ENCODE assay signal across 27 mouse cellular contexts in genomic region chr7:46895511-46895910, GRCm38 (mm10). TPM values are rescaled to one million over a fixed set of nuclear protein-coding genes. Genes with fewer than 3 reads are reported as not detected.
DNase-seq lines count a peak whose midpoint lies in the region; ATAC-seq and TF ChIP-seq lines count a peak whose summit lies in the region.
"Had no signal": no experiment of that assay in that cellular context is flagged by ENCODE, and none has a peak within 500 bp of the region (broad histone marks: within the 10 kb centered on the region; RNA-seq: fewer than 3 reads in every experiment).

No protein-coding gene starts in this region.

- H3K27ac ChIP-seq in spleen, adult 2 months (ENCODE audit: insufficient read depth, low read length), result no peak overlapping the region
- no peak overlapping the region for H3K27ac ChIP-seq in MEL (ENCODE audit: control insufficient read depth, low read depth, low read length)
- H3K27ac ChIP-seq in hindbrain, embryonic 11.5 days (ENCODE audit: low read depth, low read length), result no peak overlapping the region
- H3K27ac ChIP-seq: embryonic facial prominence, embryonic 15.5 days; forebrain, embryonic 10.5 days; heart, adult 2 months; heart, embryonic 15.5 days had no signal

- H3K4me2 ChIP-seq in hindbrain, embryonic 11.5 days (replicated peaks; ENCODE audit: low read depth, low read length), result no peak overlapping the region
- H3K4me2 ChIP-seq: embryonic facial prominence, embryonic 15.5 days; heart, embryonic 11.5 days; heart, embryonic 15.5 days had no signal

- TF ChIP-seq CTCF in spleen, adult 2 months (IDR thresholded peaks at IDR 0.05; ENCODE audit: extremely low read depth, insufficient read depth, insufficient read length, insufficient replicate concordance), result no peak
- no peak for TF ChIP-seq CTCF in MEL (IDR thresholded peaks at IDR 0.05 in 2 of 3, conservative IDR thresholded peaks at IDR 0.05 in 1 of 3; ENCODE audit: control insufficient read depth in 1 of 3, insufficient read depth in 1 of 3, low read depth in 2 of 3, low read length in 3 of 3, poor library complexity in 1 of 3, severe bottlenecking in 1 of 3)

- peak; percentile 5 to 26 for DNase-seq in spleen, adult 2 months (ENCODE audit: low read depth in 1 of 2, low spot score in 2 of 2)
- no peak for DNase-seq in spleen, postnatal 14 days (ENCODE audit: low spot score in 2 of 2)
- peak; percentile 31 for DNase-seq in MEL (ENCODE audit: low read depth, low spot score)
- DNase-seq in frontal cortex, postnatal 25 days (ENCODE audit: low spot score in 2 of 2), result no peak
- DNase-seq in frontal cortex, adult 2 months (ENCODE audit: extremely low spot score in 1 of 2, low spot score in 1 of 2), result no peak
- DNase-seq in hindbrain, embryonic 11.5 days (ENCODE audit: low spot score), result no peak
- DNase-seq: adrenal gland, adult 2 months; adrenal gland, postnatal 25 days; cerebellum, adult 2 months; cerebellum, postnatal 10 days; embryo, embryonic 11 days; gastrocnemius, postnatal 10 days; heart, adult 2 months; heart, postnatal 14 days had no signal

- H3K9me3 ChIP-seq in MEL (replicated peaks; ENCODE audit: insufficient read depth, low read length), result no peaks in the 10 kb centered on the region
- no peaks in the 10 kb centered on the region for H3K9me3 ChIP-seq in hindbrain, embryonic 11.5 days (ENCODE audit: control insufficient read depth, low read length)
- H3K9me3 ChIP-seq: embryonic facial prominence, embryonic 15.5 days; forebrain, embryonic 10.5 days; heart, embryonic 15.5 days had no signal

- no peak overlapping the region for H3K9ac ChIP-seq in MEL (ENCODE audit: control insufficient read depth, low read depth, low read length, poor library complexity, severe bottlenecking)
- no peak overlapping the region for H3K9ac ChIP-seq in hindbrain, embryonic 11.5 days (ENCODE audit: low read depth, low read length)
- H3K9ac ChIP-seq: embryonic facial prominence, embryonic 15.5 days; heart, embryonic 15.5 days had no signal

- TF ChIP-seq POLR2A in spleen, adult 2 months (IDR thresholded peaks at IDR 0.05; ENCODE audit: low read depth, low read length), result no peak
- TF ChIP-seq POLR2A in MEL (IDR thresholded peaks at IDR 0.05; ENCODE audit: control insufficient read depth in 1 of 2, insufficient read depth in 1 of 2, low read depth in 1 of 2, low read length in 2 of 2, poor library complexity in 1 of 2), result no peak

- peak; percentile 87 for ATAC-seq in megakaryocyte progenitor cell, adult 5-6 weeks (replicated peaks; ENCODE audit: poor library complexity)
- no peak for ATAC-seq in hindbrain, embryonic 11.5 days (ENCODE audit: low FRiP score)
- ATAC-seq: forebrain, embryonic 14.5 days; hindbrain, embryonic 16.5 days; inflammation-experienced regulatory T-cells, adult 6 months had no signal

- TF ChIP-seq EP300 in MEL (IDR thresholded peaks at IDR 0.05; ENCODE audit: low read depth in 1 of 2, low read length in 2 of 2), result no peak

- H3K4me1 ChIP-seq in spleen, adult 2 months (ENCODE audit: control insufficient read depth, insufficient read depth, insufficient read length), result peaks cover 2% of the 10 kb centered on the region; the same call in 1 of the 2 replicates
- H3K4me1 ChIP-seq in MEL (ENCODE audit: control insufficient read depth in 1 of 2, insufficient read depth in 2 of 2, low read length in 2 of 2), result no peaks in the 10 kb centered on the region
- H3K4me1 ChIP-seq in hindbrain, embryonic 11.5 days (replicated peaks; ENCODE audit: control insufficient read depth, insufficient read depth, low read length), result no peaks in the 10 kb centered on the region
- H3K4me1 ChIP-seq: embryonic facial prominence, embryonic 15.5 days; forebrain, embryonic 10.5 days; heart, embryonic 15.5 days had no signal

- H3K4me3 ChIP-seq in spleen, adult 2 months (ENCODE audit: extremely low read depth, insufficient read depth, insufficient read length), result no peak overlapping the region
- no peak overlapping the region for H3K4me3 ChIP-seq in MEL (ENCODE audit: control insufficient read depth in 1 of 2, insufficient read depth in 1 of 2, low read depth in 2 of 2, low read length in 2 of 2)
- no peak overlapping the region for H3K4me3 ChIP-seq in hindbrain, embryonic 11.5 days (ENCODE audit: low read depth, low read length)
- H3K4me3 ChIP-seq: embryonic facial prominence, embryonic 15.5 days; erythroblast, embryonic 14.5 days; forebrain, embryonic 10.5 days; heart, adult 2 months; heart, embryonic 15.5 days had no signal

- TF ChIP-seq RAD21 in MEL (IDR thresholded peaks at IDR 0.05; ENCODE audit: low read depth, low read length), result no peak

- H3K36me3 ChIP-seq in spleen, adult 2 months (ENCODE audit: control insufficient read depth, insufficient read depth, low read length), result peaks cover 31% of the 10 kb centered on the region
- peaks cover 0 to 18% of the 10 kb centered on the region in 2 experiments; a peak in 3 of 4 replicates for H3K36me3 ChIP-seq in MEL (ENCODE audit: control insufficient read depth in 1 of 2, insufficient read depth in 2 of 2, low read length in 2 of 2)
- H3K36me3 ChIP-seq in hindbrain, embryonic 11.5 days (ENCODE audit: control insufficient read depth, insufficient read depth, low read length), result peaks cover 21% of the 10 kb centered on the region; the same call in 1 of the 2 replicates

- H3K79me2 ChIP-seq in MEL (ENCODE audit: control insufficient read depth, insufficient read depth, low read length, poor library complexity), result no peaks in the 10 kb centered on the region

- WGBS in spleen, adult 2 months, result 51% methylated on average over 3 of the region's 3 CpGs
- 94% methylated on average over 3 of the region's 3 CpGs for WGBS in hindbrain, embryonic 11.5 days

- no peaks in the 10 kb centered on the region for H3K27me3 ChIP-seq in spleen, adult 2 months (ENCODE audit: control insufficient read depth, insufficient read depth, low read length)
- no peaks in the 10 kb centered on the region for H3K27me3 ChIP-seq in MEL (ENCODE audit: control insufficient read depth in 1 of 2, insufficient read depth in 2 of 2, low read length in 2 of 2)
- no peaks in the 10 kb centered on the region for H3K27me3 ChIP-seq in hindbrain, embryonic 11.5 days (ENCODE audit: control insufficient read depth, insufficient read depth, low read length)
- H3K27me3 ChIP-seq: embryonic facial prominence, embryonic 15.5 days; heart, embryonic 15.5 days had no signal

TF ChIP-seq in MEL, 35 proteins besides CTCF, POLR2A, EP300 and RAD21 (continues in another document):
- TF ChIP-seq SIN3A (IDR thresholded peaks at IDR 0.05; ENCODE audit: low read length) (no peak), GATA1 (IDR thresholded peaks at IDR 0.05; ENCODE audit: low read depth, low read length) (no peak), CHD1 (IDR thresholded peaks at IDR 0.05; ENCODE audit: low read depth, low read length) (no peak), ZC3H11A (IDR thresholded peaks at IDR 0.05; ENCODE audit: low read depth, low read length) (no peak), E2F4 (IDR thresholded peaks at IDR 0.05; ENCODE audit: borderline replicate concordance, low read depth, low read length) (no peak), ELF1 (IDR thresholded peaks at IDR 0.05; ENCODE audit: low read depth, low read length) (no peak), KAT2A (conservative IDR thresholded peaks at IDR 0.05; ENCODE audit: low read depth, low read length) (no peak), TBP (IDR thresholded peaks at IDR 0.05; ENCODE audit: low read depth, low read length) (no peak), USF2 (IDR thresholded peaks at IDR 0.05; ENCODE audit: borderline replicate concordance in 1 of 2, insufficient read depth in 1 of 2, low read depth in 1 of 2, low read length in 2 of 2) (no peak), ETS1 (IDR thresholded peaks at IDR 0.05; ENCODE audit: low read depth, low read length) (no peak), HCFC1 (IDR thresholded peaks at IDR 0.05; ENCODE audit: low read depth, low read length) (no peak), BHLHE40 (IDR thresholded peaks at IDR 0.05; ENCODE audit: borderline replicate concordance, low read depth, low read length) (no peak), NRF1 (IDR thresholded peaks at IDR 0.05; ENCODE audit: insufficient read depth, low read depth, low read length, poor library complexity, severe bottlenecking) (no peak), RCOR1 (IDR thresholded peaks at IDR 0.05; ENCODE audit: low read depth, low read length) (no peak), ZKSCAN1 (IDR thresholded peaks at IDR 0.05; ENCODE audit: low read depth, low read length) (no peak), MAX (IDR thresholded peaks at IDR 0.05; ENCODE audit: low read length) (no peak), ZMIZ1 (IDR thresholded peaks at IDR 0.05; ENCODE audit: low read depth, low read length) (no peak)

RNA-seq across cellular contexts. Expression of gene Tsg101, which starts 24.3 kb away (rescaled TPM):
- polyA plus RNA-seq in spleen, adult 2 months (2012; rRNA removed), result 33.3 and 39.3 TPM in 2 replicates
- total RNA-seq in MEL (2012; rRNA removed), result 21.3 and 25.3 TPM in 2 replicates
- polyA plus RNA-seq in MEL (2012; ENCODE audit: insufficient read depth in 1 of 2, insufficient read length in 2 of 2, low read depth in 1 of 2, low replicate concordance in 2 of 2, missing spikeins in 1 of 2), result 10 to 100 TPM in 1 of 2 experiments, not detected in 1; 88.9 TPM
- total RNA-seq in megakaryocyte progenitor cell, adult 5-6 weeks (2015), result 97.5 and 107 TPM in 2 replicates
- 40.1 and 43.1 TPM in 2 replicates for total RNA-seq in megakaryocyte progenitor cell, adult 5-6 weeks (2017)
- polyA plus RNA-seq in frontal cortex, adult 2 months (2012; rRNA removed), result 77.6 and 78.8 TPM in 2 replicates
- 372 and 380 TPM in 2 replicates for polyA plus RNA-seq in hindbrain, embryonic 11.5 days (2014; fragmentation: Nextera tagmentation; extraction: Ambion mirVana)

RNA-seq across cellular contexts. Expression of gene Ldhc, which starts 34.5 kb away (rescaled TPM):
- polyA plus RNA-seq in spleen, adult 2 months (2012; rRNA removed), result 0.09 TPM in 1 of 2 replicates, not detected in the other
- total RNA-seq in MEL (2012; rRNA removed), result not detected in 2 replicates
- polyA plus RNA-seq in MEL (2012; ENCODE audit: insufficient read depth in 1 of 2, insufficient read length in 2 of 2, low read depth in 1 of 2, low replicate concordance in 2 of 2, missing spikeins in 1 of 2), result not detected
- 0.44 and 0.49 TPM in 2 replicates for total RNA-seq in megakaryocyte progenitor cell, adult 5-6 weeks (2015)
- 1.3 TPM in 1 of 2 replicates, not detected in the other for total RNA-seq in megakaryocyte progenitor cell, adult 5-6 weeks (2017)
- not detected in 2 replicates for polyA plus RNA-seq in frontal cortex, adult 2 months (2012; rRNA removed)
- polyA plus RNA-seq in hindbrain, embryonic 11.5 days (2014; fragmentation: Nextera tagmentation; extraction: Ambion mirVana), result not detected in 2 replicates
- total RNA-seq: adrenal gland, adult 2 months; adrenal gland, postnatal 25 days; gastrocnemius, postnatal 10 days; gastrocnemius, postnatal 4 days; heart, adult 2 months; heart, postnatal 14 days; hematopoietic stem cell, adult 5-6 weeks had no signal
- polyA plus RNA-seq: adrenal gland, adult 2 months; C2C12; cerebellum, adult 2 months; embryonic facial prominence, embryonic 11.5 days; embryonic facial prominence, embryonic 15.5 days; forebrain, embryonic 14.5 days; heart, embryonic 11.5 days; heart, embryonic 15.5 days; inflammation-experienced regulatory T-cells, adult 6 months had no signal

RNA-seq across cellular contexts. Expression of gene Ldha, which starts 54.2 kb away (rescaled TPM):
- polyA plus RNA-seq in spleen, adult 2 months (2012; rRNA removed), result 165 and 196 TPM in 2 replicates
- total RNA-seq in MEL (2012; rRNA removed), result 1,212 and 1,976 TPM in 2 replicates
- 1,000 to 10,000 TPM in 1 of 2 experiments, 100 to 1,000 TPM in 1; 613 to 2,637 TPM for polyA plus RNA-seq in MEL (2012; ENCODE audit: insufficient read depth in 1 of 2, insufficient read length in 2 of 2, low read depth in 1 of 2, low replicate concordance in 2 of 2, missing spikeins in 1 of 2)
- 597 and 639 TPM in 2 replicates for total RNA-seq in megakaryocyte progenitor cell, adult 5-6 weeks (2015)
- 442 and 446 TPM in 2 replicates for total RNA-seq in megakaryocyte progenitor cell, adult 5-6 weeks (2017)
- polyA plus RNA-seq in frontal cortex, adult 2 months (2012; rRNA removed), result 323 and 354 TPM in 2 replicates
- 1,356 and 1,601 TPM in 2 replicates for polyA plus RNA-seq in hindbrain, embryonic 11.5 days (2014; fragmentation: Nextera tagmentation; extraction: Ambion mirVana)

Comparison
In these comparisons a context has a peak if more than half of its experiments do, and no peak if none do; other contexts are left out.
1. DNase-seq: peak in spleen, adult 2 months (2 of 2) and MEL (single experiment); none in spleen, postnatal 14 days (0 of 2), frontal cortex, postnatal 25 days (0 of 2), frontal cortex, adult 2 months (0 of 2) and hindbrain, embryonic 11.5 days (single experiment).